Mouse (Mus musculus): ENCODE results near the gene Epha7.
A peak's percentile ranks its signal among the peaks of the same experiment; 100 is the strongest.

Epha7 gene

DNA sequence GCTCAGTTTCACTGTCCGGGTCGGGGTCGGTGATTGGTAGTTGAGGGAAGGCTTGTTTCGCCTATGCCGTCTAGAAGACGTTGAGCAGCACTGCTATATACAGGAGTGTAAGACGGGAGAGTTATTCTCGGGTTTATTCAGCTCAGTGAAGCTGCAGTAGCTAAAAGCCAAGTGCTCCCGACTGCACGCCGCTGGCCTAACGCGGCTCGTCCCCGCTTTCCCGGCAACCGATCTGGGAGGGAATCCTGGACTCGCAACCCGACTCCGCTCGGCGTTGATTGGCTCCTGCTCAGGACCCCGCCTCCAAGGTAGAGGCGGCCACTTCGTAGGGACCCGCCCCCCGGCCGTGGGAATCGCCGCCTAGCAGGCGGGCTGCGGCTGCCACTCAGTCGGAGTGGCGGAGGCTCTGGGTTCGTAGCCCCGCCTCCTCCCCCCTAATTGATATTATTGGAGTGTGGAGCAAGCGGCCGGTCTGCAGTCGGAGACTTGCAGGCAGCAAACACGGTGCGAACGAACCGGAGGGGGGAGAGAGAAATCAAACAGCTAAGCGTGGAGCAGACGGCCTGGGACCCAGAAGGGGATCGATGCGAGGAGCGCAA, at the start of gene Epha7:
TSS of gene Epha7 (plus strand) at position 441 of the 599 bp plus-strand sequence.
- peak; percentile 93 to 95 for DNase-seq (ENCODE audit: low spot score in 2 of 2)

DNA sequence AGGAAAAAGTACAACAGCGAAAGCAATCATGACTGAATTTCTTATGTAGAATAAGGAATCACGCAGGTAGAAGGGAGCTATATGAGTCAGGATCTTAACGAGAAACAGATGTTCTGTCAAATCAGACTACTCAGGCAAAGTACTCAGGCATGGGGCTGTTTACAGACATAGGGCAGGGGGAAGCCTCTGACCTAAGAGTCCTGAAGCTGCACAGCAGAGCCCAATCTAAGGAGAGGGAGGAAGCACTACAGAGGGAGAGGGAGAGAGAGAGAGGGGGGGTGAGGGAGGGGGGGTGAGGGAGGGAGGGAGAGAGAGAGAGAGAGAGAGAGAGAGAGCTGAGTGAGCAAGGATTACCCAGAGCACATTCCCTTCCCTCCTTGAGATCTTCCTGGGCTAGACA, 29.0 kb upstream of the Epha7 start:
- no peak for DNase-seq (ENCODE audit: low spot score in 2 of 2)

DNA sequence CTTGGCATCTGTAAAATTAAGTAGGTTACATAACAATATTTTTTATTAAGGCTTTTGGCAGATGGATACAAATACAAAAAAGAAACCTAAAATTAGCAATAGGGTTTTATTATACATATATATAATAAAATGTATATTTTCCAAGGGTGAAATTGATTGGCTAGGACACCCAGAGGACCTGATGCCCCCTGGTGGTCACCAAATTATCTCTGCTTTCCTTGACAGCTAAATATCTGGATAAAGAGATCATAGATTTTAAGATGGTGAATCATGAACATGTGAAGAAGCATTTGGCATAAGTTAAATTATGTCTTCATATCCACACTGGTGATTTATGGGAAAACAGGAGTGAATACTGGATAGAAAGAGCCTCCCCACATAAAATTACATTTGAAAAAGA, 4.1 kb upstream of the Epha7 start:
- DNase-seq (ENCODE audit: low spot score in 2 of 2) = no peak

DNA sequence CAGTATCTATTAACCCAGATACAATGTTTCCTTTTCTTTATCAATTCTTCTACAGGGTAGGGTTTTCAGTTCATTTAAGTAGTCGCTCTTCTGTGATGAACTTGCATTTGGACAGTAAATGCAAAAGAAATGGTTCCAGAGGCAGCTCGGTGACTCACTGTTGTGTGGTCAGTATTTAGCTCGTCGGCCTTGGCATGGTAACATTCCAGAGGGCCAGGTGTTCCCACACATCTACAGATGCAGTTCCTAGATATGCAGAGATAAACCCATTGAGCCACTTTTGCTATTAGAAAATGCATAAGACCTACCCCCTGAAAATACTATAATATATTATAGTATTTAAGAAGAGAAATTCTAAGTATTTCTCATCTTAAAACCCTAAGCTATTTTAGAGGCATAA, 3.2 kb upstream of the Epha7 start:
- DNase-seq (ENCODE audit: low spot score in 2 of 2) = no peak

DNA sequence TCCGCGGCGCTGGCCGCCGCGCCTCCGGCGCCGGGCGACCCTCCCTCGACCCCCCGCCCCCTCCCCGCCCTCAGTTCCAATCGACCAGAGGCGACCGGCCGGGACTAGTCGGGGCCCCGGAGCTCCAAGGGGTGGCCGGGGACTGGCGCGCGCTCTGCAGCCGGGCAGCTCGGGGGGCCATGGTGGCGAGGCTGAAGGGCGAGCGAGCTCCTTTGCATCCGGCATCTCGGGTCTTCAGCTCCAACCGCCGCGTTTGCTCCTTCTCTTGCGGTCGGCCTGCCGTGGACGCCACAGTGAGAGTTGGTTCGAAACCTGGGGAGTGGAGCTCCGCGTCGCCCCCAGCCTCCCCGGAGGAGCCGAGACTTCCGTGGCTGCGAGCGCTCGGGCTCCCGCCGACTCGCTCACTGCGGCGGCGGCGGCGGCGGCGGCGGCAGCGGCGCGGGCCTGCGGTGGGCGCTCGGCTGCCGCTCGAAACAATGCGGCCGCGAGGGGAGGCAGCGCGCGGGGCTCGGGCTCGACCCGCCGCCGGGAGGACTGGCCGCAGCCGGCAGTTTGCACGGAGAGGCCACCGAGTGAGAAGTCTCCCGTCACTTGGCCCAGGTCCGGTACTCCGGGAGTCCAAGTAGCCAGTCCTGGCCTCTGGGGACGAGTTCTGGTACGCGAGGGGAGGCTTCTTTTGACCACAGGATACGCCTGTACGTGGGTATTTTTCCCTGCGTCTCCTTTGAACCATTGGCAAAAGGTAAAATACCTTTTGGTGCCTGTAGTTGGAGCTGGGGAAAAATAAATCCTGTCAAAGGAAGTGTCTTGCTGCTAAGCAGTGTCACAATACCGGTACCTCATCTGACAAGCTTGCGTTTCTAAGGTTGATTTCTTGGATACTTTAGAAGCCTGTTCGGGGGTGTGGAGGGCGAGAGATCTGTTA, 882 bp downstream of the Epha7 start:
- peak; percentile 22 to 58 for DNase-seq (ENCODE audit: low spot score in 2 of 2)

DNA sequence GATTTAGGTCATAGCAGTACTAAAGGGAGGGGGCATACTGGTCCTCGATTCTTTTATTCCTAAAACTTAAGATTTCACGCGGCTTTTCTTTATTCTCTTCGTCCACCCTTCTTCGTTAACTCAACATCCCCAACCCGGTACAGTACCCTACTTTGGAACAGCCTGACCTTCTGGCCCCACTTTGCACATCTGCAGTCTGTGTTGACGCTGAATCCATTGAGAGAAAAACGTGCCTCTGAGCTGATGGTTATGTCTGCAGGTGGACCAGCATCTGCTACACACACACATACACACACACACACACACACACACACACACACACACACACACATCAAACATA, 1.5 kb downstream of the Epha7 start:
- no peak for DNase-seq (ENCODE audit: low spot score in 2 of 2)

DNA sequence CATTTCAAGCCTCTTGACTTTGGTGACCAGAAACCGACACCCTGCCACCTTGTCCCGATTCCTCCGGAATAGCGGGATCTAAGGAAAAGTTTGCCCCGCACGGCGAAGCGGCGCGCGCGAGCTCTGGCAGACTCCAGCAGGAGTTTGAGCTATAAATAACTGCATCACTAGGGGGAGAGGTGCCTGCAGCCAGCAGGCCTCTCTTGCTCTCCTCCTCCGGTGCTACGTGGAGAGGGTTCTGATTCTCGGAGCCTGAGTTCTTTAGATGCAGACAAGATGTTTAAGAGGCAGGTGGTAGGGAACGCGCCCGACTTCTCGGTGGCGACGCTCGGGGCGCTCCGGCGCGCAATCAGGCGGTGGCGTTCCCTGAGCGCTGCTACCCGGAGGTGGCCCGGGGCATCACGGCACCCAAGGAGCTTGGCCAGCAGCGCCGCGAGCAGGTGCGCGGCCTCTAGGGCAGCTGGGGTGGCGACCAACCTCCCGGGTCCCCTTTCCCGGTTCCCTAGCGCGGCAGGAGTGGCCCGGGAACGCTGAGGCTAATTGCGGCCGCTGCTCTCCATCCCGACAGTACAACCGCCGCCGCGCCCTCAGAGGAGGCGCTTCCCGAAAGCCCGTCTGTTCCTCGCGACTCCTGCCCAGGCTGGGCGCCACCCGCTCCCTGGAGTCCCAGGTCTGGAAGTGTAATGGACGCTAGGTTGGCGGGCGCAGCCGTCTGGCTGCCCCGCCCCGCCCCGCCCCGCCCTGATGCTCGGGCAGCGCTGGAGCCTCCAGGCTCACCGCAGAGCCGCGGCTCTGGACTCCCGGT, 2.1 kb downstream of the Epha7 start:
- DNase-seq (ENCODE audit: low spot score in 2 of 2) = peak; percentile 35 to 51

DNA sequence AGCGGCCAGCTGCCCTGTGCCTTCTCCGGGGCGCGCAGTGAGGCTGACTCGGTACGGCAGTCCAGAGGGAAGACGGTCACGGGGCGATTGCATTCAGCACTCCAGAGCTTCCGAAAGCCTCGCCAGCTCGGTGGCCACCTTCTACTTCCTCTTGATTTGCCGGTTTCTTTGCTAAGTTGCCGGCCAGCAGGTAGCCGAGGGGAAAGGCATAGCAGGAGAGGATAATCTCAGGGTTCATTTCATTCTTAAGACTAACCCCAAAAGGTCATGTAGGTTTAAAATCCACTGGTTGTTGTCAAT, 2.6 kb downstream of the Epha7 start:
- peak in 1 of 2 experiments; percentile 21 for DNase-seq (ENCODE audit: low spot score in 2 of 2)

DNA sequence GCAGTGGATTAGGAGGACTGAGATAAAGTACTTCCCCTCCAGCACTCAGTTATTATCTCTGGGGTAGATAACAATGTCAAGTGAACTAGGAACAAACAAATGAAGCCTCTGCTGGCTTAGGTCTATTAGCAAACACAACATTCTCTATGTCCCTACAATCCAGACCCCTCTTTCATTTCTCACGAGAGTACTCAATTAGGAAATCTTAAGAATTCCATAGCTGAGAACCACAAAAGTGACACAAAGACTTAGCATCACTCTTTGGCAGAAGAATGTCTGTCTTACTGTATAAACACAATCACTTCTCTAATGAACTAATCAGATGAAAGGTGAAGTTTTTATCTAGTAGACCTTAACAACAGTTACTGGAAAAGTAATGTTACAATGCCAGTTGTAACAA, 10.7 kb downstream of the Epha7 start:
- no peak for DNase-seq (ENCODE audit: low spot score in 2 of 2)

DNA sequence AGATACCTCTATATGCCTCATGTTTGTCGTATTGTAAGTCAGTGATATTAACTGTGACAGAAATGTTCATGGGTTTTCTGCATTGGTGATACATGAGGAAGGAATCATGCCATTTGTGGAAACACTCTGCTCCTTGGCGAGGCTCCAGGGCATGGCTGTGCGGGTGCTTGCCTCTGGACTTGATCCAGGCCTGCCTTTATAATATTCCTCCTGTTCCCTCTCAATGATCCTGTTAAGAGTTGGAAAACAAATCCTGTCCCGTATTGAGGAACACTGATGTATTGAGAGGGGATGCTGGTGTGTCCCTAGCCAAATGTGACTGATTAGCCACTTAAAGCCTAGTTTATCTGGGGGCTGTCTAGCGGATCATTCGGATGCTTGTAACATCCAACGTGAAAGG, 11.7 kb downstream of the Epha7 start:
- no peak for DNase-seq (ENCODE audit: low spot score in 2 of 2)

DNA sequence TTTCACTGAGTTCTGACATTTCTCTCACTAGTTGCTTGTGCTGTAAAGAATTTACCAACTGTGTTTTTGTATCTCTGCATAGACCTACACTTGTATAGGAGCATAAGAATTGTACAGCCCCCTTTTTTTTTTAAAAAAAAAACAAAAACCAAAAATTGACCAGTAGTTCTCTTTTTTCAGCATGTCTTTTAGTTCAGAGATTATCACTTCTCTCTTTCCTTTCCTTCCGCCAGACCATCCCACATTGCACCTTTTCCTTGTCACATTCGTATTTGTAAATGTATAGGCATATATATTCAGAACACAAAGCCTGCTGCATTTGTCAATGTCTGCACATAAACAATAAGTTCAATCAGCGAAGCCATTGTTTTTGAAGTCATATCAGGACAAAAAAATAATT, 24.7 kb downstream of the Epha7 start:
- no peak for DNase-seq (ENCODE audit: low spot score in 2 of 2)

DNA sequence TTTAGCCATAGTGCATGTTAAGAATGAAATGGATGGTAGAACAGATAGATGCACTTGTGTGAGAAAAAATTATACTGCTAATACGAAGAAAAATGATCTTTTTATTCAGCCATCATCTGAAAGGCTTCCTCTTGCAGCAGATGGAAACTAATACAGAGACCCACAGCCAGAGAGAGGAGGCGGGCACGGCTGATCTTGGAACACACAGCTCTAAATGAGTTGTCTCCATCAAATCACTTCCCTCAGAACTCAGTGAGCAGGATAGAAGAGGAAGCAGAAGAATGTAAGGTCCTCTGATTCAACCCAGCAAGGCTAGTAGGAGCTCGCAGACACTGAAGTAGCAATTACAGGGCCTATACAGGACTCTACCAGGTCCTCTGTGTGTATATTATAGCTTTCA, 33.4 kb downstream of the Epha7 start:
- no peak for DNase-seq (ENCODE audit: low spot score in 2 of 2)

DNA sequence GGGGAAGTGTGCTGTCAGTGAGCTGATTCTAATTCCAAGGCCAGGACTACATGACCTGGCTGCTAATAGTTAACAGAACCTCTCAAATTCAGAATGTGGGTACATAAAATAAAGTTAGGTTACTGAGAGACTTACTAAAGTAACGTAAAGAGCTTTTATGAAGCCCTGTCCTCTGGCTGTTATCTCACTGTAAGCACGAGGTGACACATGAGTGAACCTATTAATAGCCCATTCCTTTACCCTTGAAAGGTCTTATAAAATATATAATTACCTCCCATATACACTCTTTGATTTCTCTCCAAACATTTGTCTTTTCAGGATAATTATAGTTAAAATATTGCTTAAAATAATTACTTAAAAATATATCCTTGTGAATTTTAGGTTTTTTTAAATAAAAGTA, 37.5 kb downstream of the Epha7 start:
- DNase-seq (ENCODE audit: low spot score in 2 of 2) = no peak

DNA sequence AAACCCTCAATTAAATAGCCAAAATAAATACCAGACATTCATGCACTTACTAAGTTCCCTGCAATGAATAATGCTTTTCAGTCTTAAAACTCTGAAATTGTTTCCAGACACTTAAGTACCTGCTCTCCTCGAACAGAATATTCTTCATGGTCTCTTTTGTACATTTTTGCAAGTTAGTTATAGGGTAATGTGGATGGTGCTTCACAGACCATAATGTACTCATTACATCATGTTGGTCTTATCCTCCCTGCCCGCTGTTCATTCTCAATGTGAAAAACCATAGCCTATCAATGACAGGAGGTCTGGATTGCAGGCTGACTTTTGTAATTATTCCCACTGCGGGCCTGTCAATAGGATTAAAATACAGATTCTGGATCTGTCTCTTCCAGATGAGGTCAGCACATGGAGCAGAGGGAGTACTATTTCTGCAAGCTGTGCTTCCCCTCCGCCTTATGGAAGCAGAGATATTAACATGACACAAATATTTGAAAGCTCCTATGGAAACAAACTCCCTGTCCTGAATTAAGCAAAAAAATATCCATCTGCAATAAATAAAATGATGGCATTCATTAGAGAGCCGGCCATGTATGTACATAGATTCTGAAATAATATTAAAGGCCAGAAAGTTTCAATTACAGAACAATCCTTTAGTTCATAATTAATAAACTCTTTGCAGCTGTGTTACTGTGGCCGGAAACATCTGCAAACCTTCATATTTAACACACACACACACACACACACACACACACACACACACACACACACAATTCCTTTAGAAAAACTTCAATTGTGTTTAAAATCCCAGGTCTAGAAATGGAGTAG, 50.1 kb downstream of the Epha7 start:
- DNase-seq (ENCODE audit: low spot score in 2 of 2) = no peak

DNA sequence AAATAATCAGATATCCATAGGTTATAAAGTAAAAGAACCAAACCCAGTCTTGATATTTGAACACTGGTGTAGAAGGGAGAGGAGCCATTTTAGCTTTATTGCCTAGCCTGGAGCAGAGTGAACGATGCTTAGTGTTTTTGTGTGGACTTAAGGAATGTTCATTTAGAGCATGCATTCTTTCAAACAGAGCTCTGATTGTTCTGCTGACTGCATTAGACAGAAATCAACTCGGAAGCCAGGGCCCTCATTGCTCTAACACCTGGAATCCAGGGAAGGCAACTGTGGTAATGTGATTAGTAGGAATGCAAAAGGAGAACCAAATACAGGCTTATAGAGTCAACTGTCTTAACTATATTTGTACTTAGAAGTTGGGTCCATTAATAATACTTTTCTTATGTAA, 53.5 kb downstream of the Epha7 start:
- no peak for DNase-seq (ENCODE audit: low spot score in 2 of 2)

DNA sequence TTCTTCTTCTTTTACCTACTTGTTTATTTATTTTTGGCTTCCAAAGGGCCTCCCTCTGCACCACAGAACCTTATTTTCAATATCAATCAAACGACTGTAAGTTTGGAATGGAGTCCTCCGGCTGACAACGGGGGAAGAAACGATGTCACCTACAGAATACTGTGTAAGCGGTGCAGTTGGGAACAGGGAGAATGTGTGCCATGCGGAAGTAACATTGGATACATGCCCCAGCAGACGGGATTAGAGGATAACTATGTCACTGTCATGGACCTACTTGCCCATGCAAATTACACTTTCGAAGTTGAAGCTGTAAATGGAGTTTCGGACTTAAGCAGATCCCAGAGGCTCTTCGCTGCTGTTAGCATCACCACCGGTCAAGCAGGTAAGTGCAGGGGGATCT, 58.7 kb downstream of the Epha7 start:
- no peak for DNase-seq (ENCODE audit: low spot score in 2 of 2)

DNA sequence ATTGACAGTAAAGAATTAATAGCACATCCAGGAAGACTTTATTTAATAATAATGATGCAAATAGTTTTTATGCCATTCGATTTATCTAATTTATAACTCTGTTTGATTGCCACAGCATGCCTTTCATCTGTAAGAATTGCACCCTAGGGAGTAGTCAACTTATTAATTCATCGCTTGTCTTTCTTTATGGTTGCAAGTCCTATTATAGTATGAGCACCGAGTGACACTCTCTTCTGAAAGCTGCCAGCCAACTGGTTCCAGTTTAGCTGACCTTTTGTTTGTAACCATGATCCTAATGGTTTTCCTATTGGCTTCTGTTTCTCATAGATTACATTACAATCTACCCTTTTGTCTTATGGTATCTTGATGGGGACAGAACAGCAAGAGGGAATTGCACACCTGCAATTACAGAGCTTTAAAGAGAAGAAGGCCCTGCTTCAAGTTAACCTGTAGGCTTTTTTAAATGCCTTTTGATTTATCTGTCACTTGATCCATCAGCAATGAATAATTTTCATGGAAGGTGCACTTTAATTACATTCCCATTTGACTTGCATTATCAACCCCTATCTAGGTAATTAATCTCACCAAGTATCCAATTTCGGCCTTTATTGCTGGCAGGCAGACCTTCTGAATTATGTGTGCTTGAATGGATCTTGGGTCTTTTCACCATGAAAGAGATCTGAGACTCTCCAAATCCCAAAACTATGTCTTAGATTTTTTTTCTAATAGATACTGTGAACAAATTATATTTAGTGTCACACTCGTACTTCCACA, 68.5 kb downstream of the Epha7 start:
- no peak for DNase-seq (ENCODE audit: low spot score in 2 of 2)

DNA sequence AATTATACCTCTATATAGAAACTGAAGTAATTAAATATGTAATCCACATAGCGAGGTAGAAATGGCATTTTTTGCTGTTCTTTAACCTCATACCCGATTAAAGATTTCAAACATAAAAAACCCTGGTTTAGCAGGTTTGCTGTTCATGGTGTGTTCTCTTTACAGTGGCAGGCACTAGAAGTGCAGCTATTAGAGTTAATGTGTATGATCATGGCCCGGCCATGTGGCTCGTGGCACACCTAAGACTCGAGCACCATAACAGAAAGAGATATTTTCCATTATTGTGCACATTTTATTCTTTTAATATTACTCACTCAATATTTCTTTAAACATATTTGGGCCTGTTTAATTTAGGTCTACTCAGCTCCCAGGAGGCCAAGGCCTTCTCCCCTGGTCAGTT, 76.7 kb downstream of the Epha7 start:
- DNase-seq (ENCODE audit: low spot score in 2 of 2) = no peak

DNA sequence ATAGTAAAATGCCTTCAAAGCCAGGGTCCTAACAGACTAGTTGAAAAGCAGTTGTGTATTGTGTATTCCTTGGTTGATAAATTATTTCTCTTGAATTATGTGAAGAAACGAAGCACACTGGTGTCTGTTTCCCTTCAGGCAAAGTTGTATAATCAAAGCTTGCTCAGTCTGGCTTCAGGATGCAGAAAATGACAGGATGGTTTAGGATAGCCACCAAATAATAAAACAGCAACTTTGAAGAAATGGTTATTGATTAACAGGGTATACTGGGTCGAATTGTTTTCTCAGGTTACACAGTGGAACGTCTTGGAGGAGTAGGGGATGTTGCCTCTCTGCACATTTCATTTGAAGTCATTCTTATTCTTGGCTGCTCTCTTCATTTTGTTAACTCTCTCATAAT, 77.2 kb downstream of the Epha7 start:
- DNase-seq (ENCODE audit: low spot score in 2 of 2) = no peak

DNA sequence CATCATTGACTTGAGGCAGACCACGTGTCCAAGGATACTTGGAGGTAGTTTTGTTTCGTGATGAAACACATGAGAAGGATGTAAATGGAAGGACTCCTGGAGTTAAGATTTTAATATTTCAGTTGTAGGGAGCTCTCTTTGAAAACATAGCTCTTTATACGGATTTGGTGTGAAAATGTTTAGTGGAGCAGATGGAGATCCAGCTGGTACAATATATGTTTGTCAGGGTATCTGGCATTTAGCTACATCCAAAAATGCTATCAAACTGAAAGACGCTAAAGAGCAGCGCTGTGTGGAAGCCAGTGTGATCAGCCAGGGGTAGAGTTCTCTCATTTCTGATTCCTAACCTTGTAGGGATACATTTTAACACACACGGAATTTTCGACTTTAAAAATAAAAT, 82.5 kb downstream of the Epha7 start:
- DNase-seq (ENCODE audit: low spot score in 2 of 2) = peak in 1 of 2 experiments; percentile 14

DNA sequence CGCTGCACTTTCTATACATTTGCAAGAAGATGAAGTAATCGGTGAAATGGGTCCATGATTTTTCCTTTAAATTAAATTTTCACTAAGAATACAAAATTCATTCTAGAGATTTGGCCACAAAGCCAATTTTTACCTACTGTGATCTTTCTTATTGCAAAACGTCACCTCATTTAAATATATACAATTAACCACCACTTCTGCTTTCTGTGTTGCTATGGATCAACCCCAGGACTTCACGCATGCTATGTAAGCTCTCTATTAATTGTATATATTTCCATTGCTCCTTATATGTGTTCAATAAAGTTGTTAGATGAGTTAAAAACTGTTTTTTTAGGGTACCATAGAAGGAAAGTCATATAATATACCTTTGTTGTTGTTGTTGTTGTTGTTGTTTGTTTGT, 86.4 kb downstream of the Epha7 start:
- no peak for DNase-seq (ENCODE audit: low spot score in 2 of 2)
